ENCODE assay signal across 18 mouse cellular contexts in the genomic region with DNA sequence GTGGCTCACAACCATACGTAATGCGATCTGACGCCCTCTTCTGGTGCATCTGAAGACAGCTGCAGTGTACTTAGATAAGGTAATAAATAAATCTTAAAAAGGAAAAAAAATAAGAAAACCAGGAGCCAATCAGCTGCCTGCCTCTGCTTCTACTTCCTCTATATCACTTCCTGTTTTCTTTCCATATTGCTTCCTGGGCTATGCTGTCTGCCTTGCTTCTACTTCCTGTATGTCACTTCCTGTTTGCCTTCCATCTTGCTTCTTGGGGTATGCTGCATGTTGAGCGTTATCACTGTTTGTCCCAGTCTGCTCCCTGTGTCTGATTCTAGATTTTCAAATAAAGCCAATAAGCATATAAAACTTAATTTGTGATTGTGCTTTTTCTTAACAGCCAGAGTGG.
"Had no signal": no experiment of that assay in that cellular context is flagged by ENCODE, and none has a peak within 500 bp of the region (broad histone marks: within the 10 kb centered on the region; RNA-seq: fewer than 3 reads in every experiment).

No protein-coding gene starts in this region.

- H3K9ac ChIP-seq: liver, embryonic 14.5 days; lung, embryonic 14.5 days; midbrain, embryonic 13.5 days; midbrain, embryonic 15.5 days; neural tube, embryonic 13.5 days; neural tube, embryonic 15.5 days had no signal

- H3K27me3 ChIP-seq: midbrain, embryonic 13.5 days; midbrain, embryonic 15.5 days; neural tube, embryonic 13.5 days; neural tube, embryonic 15.5 days had no signal

- H3K36me3 ChIP-seq: midbrain, embryonic 13.5 days; midbrain, embryonic 15.5 days; neural tube, embryonic 13.5 days; neural tube, embryonic 15.5 days had no signal

- H3K9me3 ChIP-seq: midbrain, embryonic 13.5 days; midbrain, embryonic 15.5 days; neural tube, embryonic 13.5 days; neural tube, embryonic 15.5 days had no signal

- H3K27ac ChIP-seq: liver, embryonic 14.5 days; midbrain, embryonic 13.5 days; midbrain, embryonic 15.5 days; neural tube, embryonic 13.5 days; neural tube, embryonic 15.5 days had no signal

- DNase-seq: lung, adult 18-20 months; lung, embryonic 14.5 days; lung, postnatal 10 days; lung, postnatal 4 days; retina, postnatal 1 day; right cerebral cortex, adult 18-20 months; right cerebral cortex, postnatal 25 days; right cerebral cortex, postnatal 4 days; spleen, adult 18-20 months; thymus, adult 18-20 months; thymus, postnatal 14 days; thymus, postnatal 36 days had no signal

- H3K4me3 ChIP-seq: midbrain, embryonic 13.5 days; midbrain, embryonic 15.5 days; myocyte; neural tube, embryonic 13.5 days; neural tube, embryonic 15.5 days had no signal

- ATAC-seq: midbrain, embryonic 13.5 days; midbrain, embryonic 15.5 days had no signal
